Mouse (Mus musculus) E14TG2a.4 (cell line): ENCODE results near the gene Tmprss11g.

Experiments
- CTCF ChIP-seq: conservative IDR thresholded peaks from 2 replicates; pipeline ENCODE4 v1.5.1; 2014; ENCODE audit warnings: low read length
- NANOG ChIP-seq: IDR thresholded peaks from 2 replicates; pipeline ENCODE4 v1.6.1; 2014; ENCODE audit warnings: borderline replicate concordance, low read length, mixed read lengths
- POU5F1 ChIP-seq: IDR thresholded peaks from 2 replicates; pipeline ENCODE4 v1.6.1; 2014; ENCODE audit warnings: low read length, borderline replicate concordance

DNA sequence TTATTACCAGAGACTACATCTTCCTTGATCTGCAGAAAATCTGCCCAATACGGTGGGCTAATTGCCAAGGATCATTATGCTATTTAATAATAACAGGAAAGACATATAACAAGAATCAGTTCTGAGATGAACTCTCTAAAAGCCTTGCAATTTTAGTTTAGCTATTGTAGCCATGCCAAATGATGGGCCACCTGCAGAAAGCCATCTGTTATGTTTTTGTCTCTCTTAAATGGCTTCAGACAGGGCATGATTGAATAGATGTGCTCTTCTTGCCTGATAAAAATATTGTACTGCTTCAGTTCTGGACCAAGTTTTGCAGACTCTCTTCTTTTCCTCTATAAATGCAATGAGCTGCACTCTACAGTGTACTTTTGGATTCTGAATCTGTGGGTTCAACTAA, 24.9 kb downstream of the Tmprss11g start:
- no peak for TF ChIP-seq CTCF
- no peak for TF ChIP-seq POU5F1
- no peak for TF ChIP-seq NANOG
